Mouse (Mus musculus) liver, embryonic 15.5 days (tissue): ENCODE results near the gene Rbm45. TPM values are rescaled to one million over a fixed set of nuclear protein-coding genes. Genes with fewer than 3 reads are reported as not detected.
A peak's percentile ranks its signal among the peaks of the same experiment; 100 is the strongest.

Experiments
- ATAC-seq: fragments of 200-750 bp; cut with Nextera tagmentation; 2 replicates; pipeline ENCODE4 v1.8.0; 2017; ENCODE audit warnings: moderate number of reproducible peaks, mild to moderate bottlenecking, moderate library complexity; ENCODE audit not compliant: insufficient read depth
- H3K27ac ChIP-seq: fragments of 300-500 bp; sonication (generic); replicated peaks from 2 replicates; pipeline ENCODE4 v1.5.1; 2015; ENCODE audit warnings: mild to moderate bottlenecking, inconsistent platforms
- H3K27me3 ChIP-seq: fragments of 300-500 bp; sonication (generic); 2 replicates; pipeline ENCODE4 v1.6.1; 2015; ENCODE audit warnings: mild to moderate bottlenecking, inconsistent platforms
- H3K36me3 ChIP-seq: fragments of 300-500 bp; sonication (generic); replicated peaks from 2 replicates; pipeline ENCODE4 v1.6.1; 2015; ENCODE audit warnings: moderate library complexity, mild to moderate bottlenecking, inconsistent platforms
- H3K4me1 ChIP-seq: fragments of 300-500 bp; sonication (generic); replicated peaks from 2 replicates; pipeline ENCODE4 v1.6.1; 2015; ENCODE audit warnings: inconsistent platforms
- H3K4me2 ChIP-seq: fragments of 300-500 bp; sonication (generic); 2 replicates; pipeline ENCODE4 v1.6.1; 2015; ENCODE audit warnings: moderate library complexity, mild to moderate bottlenecking, inconsistent platforms
- H3K4me3 ChIP-seq: fragments of 300-500 bp; sonication (generic); replicated peaks from 2 replicates; pipeline ENCODE4 v1.5.1; 2015; ENCODE audit warnings: mild to moderate bottlenecking, inconsistent platforms
- H3K9ac ChIP-seq: fragments of 300-500 bp; sonication (generic); 2 replicates; pipeline ENCODE4 v1.6.1; 2015; ENCODE audit warnings: moderate library complexity, mild to moderate bottlenecking, inconsistent platforms
- H3K9me3 ChIP-seq: fragments of 300-500 bp; sonication (generic); replicated peaks from 2 replicates; pipeline ENCODE4 v1.6.1; 2016; ENCODE audit warnings: inconsistent platforms
- WGBS: fragments of 180-500 bp; shearing (Covaris S2); methylation state at CpG from one replicate; pipeline ENCODE4 v1.1.7; 2015; ENCODE audit warnings: mixed read lengths; ENCODE audit not compliant: insufficient replicate concordance; 5-methylcytosine and 5-hydroxymethylcytosine counted together
- polyA plus RNA-seq: library from polyadenylated mRNA; unstranded; fragments of >200 nt; fragmentation: Nextera tagmentation; extraction: Ambion mirVana; gene quantifications from 2 replicates; pipeline ENCODE4 v1.2.1, GENCODE M21; 2015

Gene Rbm45
- polyA plus RNA-seq, 1 experiment from 2014 or later: 6.1 TPM

DNA sequence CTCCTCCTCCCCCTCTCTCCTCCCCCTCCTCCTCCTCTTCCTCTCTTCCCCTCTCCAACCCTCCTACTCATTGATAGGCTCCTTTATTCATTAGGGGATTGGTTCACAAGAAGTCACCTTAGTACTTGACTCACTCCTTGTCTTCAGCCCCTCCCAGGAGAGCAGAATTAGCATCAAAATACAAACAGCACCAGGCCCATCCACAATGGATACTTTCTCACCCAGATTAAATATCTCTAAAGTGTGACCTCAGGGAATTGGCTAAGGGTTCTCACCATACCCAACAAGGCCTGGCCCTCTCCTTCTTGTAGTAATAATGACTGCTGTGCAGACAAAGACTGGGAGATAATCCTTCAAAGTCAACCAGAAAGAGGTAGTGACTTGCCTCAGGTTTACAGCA lies 30.4 kb downstream of the Rbm45 start:
- Histone ChIP-seq H3K27ac (no peak overlapping the region), H3K9me3 (no peaks in the 10 kb centered on the region), H3K4me1 (no peaks in the 10 kb centered on the region), H3K4me2 (no peak overlapping the region), H3K27me3 (peaks cover 25% of the 10 kb centered on the region), H3K36me3 (no peaks in the 10 kb centered on the region), H3K4me3 (no peak overlapping the region), H3K9ac (no peak overlapping the region)
- no peak for ATAC-seq

DNA sequence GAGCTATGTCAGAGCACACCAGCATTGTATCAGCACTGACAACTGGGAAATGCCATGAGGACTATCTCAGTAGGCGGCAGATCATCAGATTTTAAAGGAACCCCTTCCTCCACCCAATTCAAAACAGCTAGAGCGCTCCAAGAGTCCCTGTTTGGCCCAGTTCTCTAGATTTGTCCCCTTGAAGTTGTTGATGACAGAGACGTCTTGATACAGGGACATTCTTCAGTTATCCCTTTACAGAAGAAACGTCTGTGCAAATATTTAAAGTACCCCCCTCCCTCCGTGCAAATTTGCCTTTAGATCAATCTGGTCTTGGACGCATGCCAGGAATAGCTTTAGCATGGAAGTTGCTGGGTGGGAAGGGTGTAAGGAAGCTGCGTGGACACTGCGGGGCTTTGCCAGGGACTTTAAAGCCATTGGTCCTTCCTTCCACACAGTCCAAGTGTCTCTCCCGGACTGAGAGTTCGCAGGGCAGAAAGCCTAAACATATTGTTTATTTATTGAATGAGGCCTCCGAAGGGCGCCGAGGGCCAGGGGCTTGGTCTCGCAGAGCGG lies 35.9 kb downstream of the Rbm45 start:
- WGBS: 4% methylated on average over 15 of the region's 15 CpGs
- Histone ChIP-seq H3K4me1 (0 out of 2 replicates have a peak, but pooled peaks cover 3% of the 10 kb centered on the region), H3K27ac (no peak overlapping the region), H3K36me3 (no peaks in the 10 kb centered on the region), H3K4me3 (peak overlapping the region; percentile 58), H3K9me3 (no peaks in the 10 kb centered on the region), H3K9ac (no peak overlapping the region; the same call in 1 of the 2 replicates), H3K27me3 (peaks cover 78% of the 10 kb centered on the region), H3K4me2 (peak overlapping the region; percentile 73)
- ATAC-seq: peak; percentile 22; the same call in 1 of the 2 replicates

DNA sequence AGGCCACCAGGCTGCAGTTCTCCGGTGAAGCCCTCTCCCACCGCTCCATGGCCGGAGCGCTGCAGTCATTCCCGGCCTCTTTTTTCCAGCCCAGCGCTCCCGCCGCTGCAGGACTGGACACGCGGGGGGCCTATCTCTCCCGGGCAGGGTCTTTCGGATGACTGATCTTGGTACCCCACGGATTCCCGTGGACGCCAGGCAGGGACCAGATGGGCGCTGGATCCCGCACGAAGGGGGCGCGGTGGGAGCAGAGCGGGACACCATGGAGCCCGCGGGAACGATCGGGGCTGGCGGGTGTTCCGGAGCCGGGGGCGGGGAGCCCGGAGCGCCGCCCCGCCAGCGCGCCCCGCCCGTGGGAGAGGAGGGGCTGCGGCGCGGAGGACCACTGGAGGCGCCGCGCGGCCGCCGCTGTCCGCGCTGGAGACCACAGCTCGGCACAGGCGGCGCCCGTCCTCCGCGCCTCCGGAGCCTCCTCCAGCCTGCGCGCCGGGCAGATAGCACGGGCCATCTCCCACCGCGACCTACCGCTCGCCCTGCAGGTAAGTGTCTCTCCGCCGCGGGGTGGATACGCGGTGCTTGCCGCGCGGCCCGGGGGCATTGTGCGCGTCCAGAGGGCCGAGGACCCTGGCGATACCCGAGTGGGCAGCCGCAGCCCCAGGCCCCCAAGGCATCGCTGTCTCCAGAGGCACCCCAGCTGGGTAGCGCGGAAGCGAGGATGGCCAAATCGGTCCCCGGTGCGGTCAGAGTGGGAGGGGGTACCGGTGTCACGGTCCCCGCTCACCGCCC lies 36.6 kb downstream of the Rbm45 start, which contains the start of gene Osbpl6:
Osbpl6 (plus strand) TSS at position 358 of the 786 bp plus-strand sequence.
- Histone ChIP-seq H3K4me3 (peak within 1 kb of the TSS; percentile 58), H3K4me2 (peak within 1 kb of the TSS; percentile 73), H3K27me3 (peaks cover 81% of the 10 kb centered on the region), H3K9me3 (no peaks in the 10 kb centered on the region), H3K27ac (no peak within 1 kb of the TSS), H3K9ac (no peak within 1 kb of the TSS; the same call in 1 of the 2 replicates), H3K36me3 (no peaks in the 10 kb centered on the region), H3K4me1 (0 out of 2 replicates have a peak, but pooled peaks cover 3% of the 10 kb centered on the region)
- under 1% methylated on average over 86 of the region's 89 CpGs for WGBS
- peak; percentile 73 for ATAC-seq

DNA sequence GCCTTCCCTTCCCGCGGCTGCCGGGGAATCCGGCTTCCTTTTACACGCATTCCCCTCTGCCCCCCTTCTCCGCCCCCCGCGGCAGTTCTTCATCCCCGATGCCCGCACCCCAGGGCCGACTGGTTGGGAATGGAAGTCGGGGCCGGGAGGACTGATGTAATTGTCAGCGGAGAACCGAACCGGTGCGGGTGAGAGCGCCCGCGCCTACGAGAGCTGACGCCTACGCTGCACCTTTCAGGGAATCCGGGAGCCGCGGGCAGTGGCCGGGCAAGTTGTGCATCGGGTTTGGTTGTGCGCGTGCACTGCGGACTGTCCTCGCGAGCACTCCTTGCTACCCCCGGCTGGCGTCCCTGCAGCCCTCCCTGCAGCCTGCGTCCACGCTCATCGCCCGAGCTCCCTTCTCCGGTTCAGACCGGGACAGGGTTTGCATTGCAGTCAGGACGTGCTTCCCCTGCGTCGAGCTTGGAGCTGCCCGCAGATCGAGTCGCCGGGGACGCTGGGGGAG lies 37.2 kb downstream of the Rbm45 start:
- 0 out of 2 replicates have a peak, but pooled peaks cover 3% of the 10 kb centered on the region for H3K4me1 ChIP-seq

DNA sequence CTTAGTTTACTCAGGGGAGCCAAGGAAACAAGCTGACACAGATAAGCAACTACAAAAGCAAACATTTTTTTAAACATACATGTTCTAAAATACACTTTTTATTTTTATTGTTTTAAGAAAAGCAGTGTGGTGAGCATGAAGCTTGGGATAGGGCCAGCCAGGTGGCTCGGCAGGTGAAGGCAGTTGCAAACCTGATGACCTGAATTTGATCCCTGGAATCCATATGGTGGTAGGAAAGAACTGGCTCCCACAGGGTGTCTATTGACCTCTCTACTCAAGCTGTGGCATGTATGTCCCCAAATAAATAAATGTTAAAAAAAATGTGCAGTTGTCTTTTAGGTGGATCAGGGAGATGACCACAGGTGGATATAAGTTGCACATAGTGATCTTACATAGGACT lies 39.7 kb downstream of the Rbm45 start:
- Histone ChIP-seq H3K9ac (no peak overlapping the region), H3K4me3 (no peak overlapping the region), H3K4me1 (0 out of 2 replicates have a peak, but pooled peaks cover 3% of the 10 kb centered on the region), H3K4me2 (no peak overlapping the region), H3K27me3 (peaks cover 63% of the 10 kb centered on the region), H3K36me3 (no peaks in the 10 kb centered on the region), H3K27ac (no peak overlapping the region), H3K9me3 (no peaks in the 10 kb centered on the region)
- ATAC-seq: no peak
- 49% methylated on average over 1 of the region's 1 CpGs for whole genome bisulfite sequencing

More for the DNA sequence above, 37.2 kb downstream of the Rbm45 start:
- under 1% methylated on average over 49 of the region's 49 CpGs for WGBS
- Histone ChIP-seq H3K27ac (no peak overlapping the region), H3K4me2 (peak overlapping the region; percentile 73), H3K9ac (no peak overlapping the region), H3K4me3 (peak overlapping the region; percentile 58), H3K9me3 (no peaks in the 10 kb centered on the region), H3K36me3 (no peaks in the 10 kb centered on the region), H3K27me3 (peaks cover 81% of the 10 kb centered on the region)
- peak; percentile 34 for ATAC-seq

DNA sequence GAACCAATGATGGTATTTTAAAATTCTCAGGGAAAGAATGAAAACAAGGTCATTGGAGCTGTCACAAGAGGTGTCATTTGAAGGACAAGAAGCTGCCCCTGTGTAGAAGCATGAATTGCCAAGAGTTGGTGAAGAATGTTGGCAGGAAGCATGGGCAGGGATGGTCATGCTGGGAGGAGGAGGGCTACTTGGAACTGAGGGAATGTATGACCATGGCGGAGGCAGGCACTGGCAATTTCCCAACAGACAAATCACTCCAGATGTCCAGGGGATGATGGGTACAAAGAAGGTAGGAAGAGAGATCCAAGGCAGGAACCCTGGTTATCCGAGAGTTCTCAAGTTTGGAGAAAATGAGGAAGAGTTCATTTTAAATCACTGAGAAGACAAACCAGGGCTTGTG lies 40.2 kb downstream of the Rbm45 start:
- no peak overlapping the region for H3K27ac ChIP-seq
- H3K4me1 ChIP-seq: 0 out of 2 replicates have a peak, but pooled peaks cover 3% of the 10 kb centered on the region
- no peak overlapping the region for H3K4me2 ChIP-seq
- H3K9me3 ChIP-seq: no peaks in the 10 kb centered on the region
- peaks cover 58% of the 10 kb centered on the region for H3K27me3 ChIP-seq
- no peak for ATAC-seq
- no peaks in the 10 kb centered on the region for H3K36me3 ChIP-seq
- no peak overlapping the region for H3K4me3 ChIP-seq
- WGBS: 62% methylated on average over 2 of the region's 2 CpGs
- no peak overlapping the region for H3K9ac ChIP-seq

DNA sequence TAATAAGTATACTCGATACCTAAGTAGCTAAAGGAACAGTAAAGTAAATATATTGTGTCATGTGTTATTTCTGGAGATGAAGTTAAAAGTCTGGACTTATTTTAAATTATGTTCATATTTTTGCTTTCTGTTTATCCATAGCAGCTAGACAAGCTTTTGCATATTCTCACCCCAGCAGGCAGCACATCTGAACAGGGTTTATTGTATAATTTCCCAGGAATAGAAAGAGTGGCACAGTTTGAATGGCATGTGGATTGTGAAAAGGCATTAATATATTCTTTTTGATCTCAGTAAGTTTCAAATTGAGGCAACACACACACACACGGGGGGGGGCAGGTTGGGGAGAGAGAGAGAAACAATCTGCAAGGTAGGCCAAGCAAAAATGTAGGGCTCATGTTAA lies 43.1 kb downstream of the Rbm45 start:
- H3K4me1 ChIP-seq: no peaks in the 10 kb centered on the region
- H3K27ac ChIP-seq: no peak overlapping the region
- H3K4me2 ChIP-seq: no peak overlapping the region
- WGBS: 46% methylated on average over 2 of the region's 2 CpGs
- no peaks in the 10 kb centered on the region for H3K9me3 ChIP-seq
- H3K36me3 ChIP-seq: no peaks in the 10 kb centered on the region
- ATAC-seq: no peak
- no peak overlapping the region for H3K9ac ChIP-seq
- H3K4me3 ChIP-seq: no peak overlapping the region
- peaks cover 30% of the 10 kb centered on the region for H3K27me3 ChIP-seq

DNA sequence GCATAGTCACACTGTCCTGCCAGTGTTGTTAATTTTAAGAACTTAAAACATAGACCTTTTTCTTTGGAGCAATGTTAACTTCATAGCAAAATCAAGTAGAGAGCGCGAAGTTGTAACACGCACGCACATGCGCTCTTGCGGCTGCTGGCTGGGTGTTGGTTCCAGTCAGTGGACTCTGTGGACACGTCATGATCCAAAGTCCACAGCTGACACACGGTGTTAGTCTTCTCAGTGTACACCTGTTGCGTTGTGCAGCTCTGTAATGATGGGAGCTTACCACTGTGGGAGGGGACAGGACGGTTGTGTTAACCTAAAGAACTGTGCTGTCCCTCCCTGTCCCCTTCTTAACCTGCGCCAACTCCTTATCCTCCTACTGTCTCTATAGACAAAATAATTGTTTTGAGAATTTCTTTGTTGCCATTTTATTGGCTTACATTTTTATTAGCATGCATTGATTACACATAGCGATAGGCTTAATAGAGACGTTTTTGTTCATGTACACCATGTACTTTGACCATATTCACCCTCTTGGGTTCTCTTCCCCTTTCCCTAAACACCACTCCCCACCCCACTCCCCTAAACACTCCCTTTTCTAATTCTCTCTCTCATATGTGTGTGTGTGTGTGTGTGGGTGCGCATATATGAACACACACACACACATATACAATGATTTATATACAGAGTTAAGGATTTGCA lies 47.8 kb downstream of the Rbm45 start:
- Histone ChIP-seq H3K27me3 (no peaks in the 10 kb centered on the region), H3K4me2 (no peak overlapping the region), H3K4me1 (no peaks in the 10 kb centered on the region), H3K9ac (no peak overlapping the region), H3K36me3 (no peaks in the 10 kb centered on the region), H3K9me3 (no peaks in the 10 kb centered on the region), H3K27ac (no peak overlapping the region), H3K4me3 (no peak overlapping the region)
- ATAC-seq: no peak
- WGBS: 81% methylated on average over 14 of the region's 14 CpGs

DNA sequence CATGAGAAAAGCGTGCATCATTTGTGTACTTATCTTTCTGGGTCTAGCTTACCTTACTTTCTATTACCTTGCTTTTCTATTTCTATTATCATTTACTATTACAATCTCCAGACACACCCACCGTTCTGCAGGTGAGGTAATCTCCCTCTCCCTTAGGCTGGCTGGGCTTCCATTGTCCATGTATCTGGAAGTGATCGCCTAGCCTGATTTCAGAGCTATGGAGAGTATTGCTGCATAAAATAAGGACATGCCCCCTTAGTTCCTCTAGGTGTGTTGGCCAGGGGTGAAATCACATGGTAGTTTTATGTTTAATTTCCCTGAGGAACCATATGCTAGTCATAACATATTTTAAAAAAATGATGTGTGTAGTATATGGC lies 48.3 kb downstream of the Rbm45 start:
- WGBS: 71% methylated on average over 3 of the region's 3 CpGs
- Histone ChIP-seq H3K27ac (no peak overlapping the region), H3K4me2 (no peak overlapping the region), H3K9me3 (no peaks in the 10 kb centered on the region), H3K9ac (no peak overlapping the region), H3K4me1 (no peaks in the 10 kb centered on the region), H3K4me3 (no peak overlapping the region), H3K36me3 (no peaks in the 10 kb centered on the region), H3K27me3 (no peaks in the 10 kb centered on the region)
- no peak for ATAC-seq

DNA sequence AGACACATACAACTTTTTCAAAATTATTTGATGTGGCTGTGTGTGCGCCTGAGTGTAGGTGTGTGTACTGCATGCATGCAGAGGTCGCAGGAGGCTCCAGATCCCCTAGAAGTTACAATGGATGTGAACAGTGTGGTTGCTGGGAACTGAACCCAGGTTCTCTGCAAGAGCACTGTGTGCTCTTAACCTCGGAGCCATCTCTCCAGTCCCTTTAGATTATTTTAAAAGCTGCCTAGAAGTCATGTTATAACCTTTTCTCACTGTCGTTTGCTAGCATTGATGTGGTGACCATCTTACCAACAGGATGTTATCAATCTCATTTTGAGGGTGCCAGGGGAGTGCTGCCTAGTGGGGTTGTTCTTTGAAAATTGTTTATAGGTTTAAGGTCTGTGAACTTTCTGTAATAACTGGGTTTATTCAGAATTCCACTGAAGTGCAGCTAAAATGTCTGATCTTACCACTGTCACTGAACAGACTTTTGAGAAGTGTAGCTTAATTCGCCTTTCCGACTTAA lies 51.7 kb downstream of the Rbm45 start:
- H3K27me3 ChIP-seq: no peaks in the 10 kb centered on the region
- no peaks in the 10 kb centered on the region for H3K4me1 ChIP-seq
- WGBS: 59% methylated on average over 6 of the region's 6 CpGs
- no peaks in the 10 kb centered on the region for H3K9me3 ChIP-seq
- no peak overlapping the region for H3K9ac ChIP-seq
- no peak for ATAC-seq
- no peak overlapping the region for H3K4me2 ChIP-seq
- no peaks in the 10 kb centered on the region for H3K36me3 ChIP-seq
- no peak overlapping the region for H3K4me3 ChIP-seq
- H3K27ac ChIP-seq: no peak overlapping the region

DNA sequence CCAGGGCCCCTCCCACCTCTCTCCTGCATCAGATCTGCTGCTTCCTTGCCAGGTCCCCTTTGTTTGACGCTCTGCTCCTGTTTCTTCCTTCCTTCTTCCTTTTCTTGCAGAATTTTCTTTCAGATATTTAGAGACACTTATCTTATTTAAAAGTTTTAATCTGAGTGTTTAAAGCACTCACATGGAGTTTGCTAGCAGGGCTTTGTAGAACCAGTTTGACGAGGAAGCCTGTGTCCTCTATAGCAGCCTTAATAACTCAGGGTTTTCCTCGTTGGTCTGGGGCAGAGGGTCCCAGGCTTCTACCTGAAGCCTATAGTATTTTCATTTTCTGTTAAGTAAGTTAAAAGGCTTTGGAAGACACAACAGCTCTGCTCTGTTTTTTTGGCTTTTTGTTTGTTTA lies 57.0 kb downstream of the Rbm45 start:
- H3K4me1 ChIP-seq: no peaks in the 10 kb centered on the region
- no peaks in the 10 kb centered on the region for H3K27me3 ChIP-seq
- 46% methylated on average over 3 of the region's 3 CpGs for WGBS
- H3K9ac ChIP-seq: no peak overlapping the region
- H3K4me3 ChIP-seq: no peak overlapping the region
- H3K4me2 ChIP-seq: no peak overlapping the region
- no peaks in the 10 kb centered on the region for H3K36me3 ChIP-seq
- no peak for ATAC-seq
- no peak overlapping the region for H3K27ac ChIP-seq
- no peaks in the 10 kb centered on the region for H3K9me3 ChIP-seq
